Mouse (Mus musculus) forebrain, embryonic 12.5 days (tissue): ENCODE data around the gene Gm4297. TPM values are rescaled to one million over a fixed set of nuclear protein-coding genes. Genes with fewer than 3 reads are reported as not detected.
"Not testable (repeated sequence)": the region's sequence is repeated elsewhere in the genome, so short reads cannot be mapped to it uniquely, and the experiment has no call there.

Source experiments
- ATAC-seq: fragments of 200-750 bp; cut with Nextera tagmentation; 2 replicates; pipeline ENCODE4 v1.8.0; 2017; ENCODE audit warnings: moderate TSS enrichment; ENCODE audit not compliant: low FRiP score
- H3K27ac ChIP-seq: fragments of 300-500 bp; sonication (generic); 2 replicates; pipeline ENCODE4 v1.5.1; 2016; ENCODE audit warnings: mild to moderate bottlenecking
- H3K27me3 ChIP-seq: fragments of 300-500 bp; sonication (generic); 2 replicates; pipeline ENCODE4 v1.6.1; 2016; ENCODE audit warnings: mild to moderate bottlenecking
- H3K36me3 ChIP-seq: fragments of 300-500 bp; sonication (generic); replicated peaks from 2 replicates; pipeline ENCODE4 v1.6.1; 2016; ENCODE audit warnings: mild to moderate bottlenecking
- H3K4me1 ChIP-seq: fragments of 300-500 bp; sonication (generic); 2 replicates; pipeline ENCODE4 v1.6.1; 2016
- H3K4me2 ChIP-seq: fragments of 300-500 bp; sonication (generic); 2 replicates; pipeline ENCODE4 v1.6.1; 2016; ENCODE audit warnings: mild to moderate bottlenecking, moderate library complexity
- H3K4me3 ChIP-seq: fragments of 300-500 bp; sonication (generic); replicated peaks from 2 replicates; pipeline ENCODE4 v1.5.1; 2016; ENCODE audit warnings: mild to moderate bottlenecking
- H3K9ac ChIP-seq: fragments of 300-500 bp; sonication (generic); 2 replicates; pipeline ENCODE4 v1.6.1; 2016; ENCODE audit warnings: mild to moderate bottlenecking
- H3K9me3 ChIP-seq: fragments of 300-500 bp; sonication (generic); 2 replicates; pipeline ENCODE4 v1.6.1; 2016
- WGBS: fragments of 180-500 bp; shearing (Covaris S2); methylation state at CpG from one replicate; pipeline ENCODE4 v1.1.7; 2016; 5-methylcytosine and 5-hydroxymethylcytosine counted together
- microRNA-seq: library from miRNA; unstranded; fragments of <30 nt; microRNA quantifications from one replicate; pipeline ENCODE4, GENCODE M21; 2017
- polyA plus RNA-seq: library from polyadenylated mRNA; unstranded; fragments of >200 nt; fragmentation: Nextera tagmentation; extraction: Ambion mirVana; gene quantifications from 2 replicates; pipeline ENCODE4 v1.2.1, GENCODE M21; 2016

The Gm4297 gene
- not detected in 2 replicates for polyA plus RNA-seq

GRCm38 (mm10) chrX:24574795-24575194, at the start of gene Gm4297:
TSS of gene Gm4297 (minus strand) at chrX:24574895.
- not testable (repeated sequence) for ATAC-seq, H3K36me3 ChIP-seq, H3K27ac ChIP-seq, H3K4me3 ChIP-seq, H3K9me3 ChIP-seq, H3K4me1 ChIP-seq, H3K27me3 ChIP-seq, H3K4me2 ChIP-seq, H3K9ac ChIP-seq
- WGBS, result 87% methylated on average over 4 of the region's 4 CpGs

Small RNAs within 50 kb of the gene (microRNA-seq; reads per million reads assigned to microRNA genes)
- gene Gm27839 (not detected), gene Gm27910 (not detected)

Other genes starting within 250 kb of the Gm4297 start
- gene Gm5934, start 74.1 kb downstream of the Gm4297 start, polyA plus RNA-seq, result not detected in 2 replicates
- not detected in 2 replicates for gene Gm5935, start 200.3 kb upstream of the Gm4297 start, polyA plus RNA-seq